Mouse (Mus musculus) CH12.LX (cell line): ENCODE measurements around the gene Selenoo. TPM values are rescaled to one million over a fixed set of nuclear protein-coding genes. Genes with fewer than 3 reads are reported as not detected.

Experiments
- DNase-seq: peaks from one replicate; pipeline ENCODE4 v3.0.0-alpha.2; 2013; ENCODE audit errors: extremely low read depth
- H3K27ac ChIP-seq: 2 replicates; pipeline ENCODE4 v1.5.1; 2012; ENCODE audit warnings: low read depth, mild to moderate bottlenecking, control low read depth, moderate library complexity; ENCODE audit not compliant: insufficient read depth
- H3K27me3 ChIP-seq: replicated peaks from 2 replicates; pipeline ENCODE3; 2012; ENCODE audit warnings: inconsistent platforms
- H3K36me3 ChIP-seq, 2 experiments: replicated peaks in 1 of 2; 2 replicates each; pipeline versions ENCODE3 to v1.6.1; 2012; ENCODE audit warnings: inconsistent platforms in 1 of 2, low read length in 1 of 2, mild to moderate bottlenecking in 1 of 2, mixed read lengths in 1 of 2, moderate library complexity in 1 of 2; ENCODE audit not compliant: control insufficient read depth in 1 of 2, insufficient read depth in 1 of 2
- H3K4me1 ChIP-seq, 2 experiments: 2 replicates each; pipeline ENCODE4 v1.6.1; 2012; ENCODE audit warnings: inconsistent platforms in 1 of 2, moderate library complexity in 1 of 2; ENCODE audit not compliant: insufficient read depth in 2 of 2, control insufficient read depth in 1 of 2
- H3K4me2 ChIP-seq: 2 replicates; pipeline ENCODE4 v1.6.1; 2012; ENCODE audit warnings: low read depth, mild to moderate bottlenecking, control low read depth; ENCODE audit not compliant: poor library complexity, insufficient read depth, severe bottlenecking
- H3K4me3 ChIP-seq, 3 experiments: fragments of 150-350 bp in 1 of 3; sonication (generic) in 1 of 3; replicated peaks in 1 of 3; 2 replicates each; pipeline versions ENCODE3 to v1.5.1; 2011 to 2012; ENCODE audit warnings: low read depth in 2 of 3, low read length in 2 of 3, mild to moderate bottlenecking in 2 of 3, moderate library complexity in 2 of 3, control low read depth in 1 of 3, improper control_type of control experiment in 1 of 3, inconsistent platforms in 1 of 3, mixed read lengths in 1 of 3; ENCODE audit not compliant: poor library complexity in 1 of 3
- H3K79me2 ChIP-seq: replicated peaks from 2 replicates; pipeline ENCODE4 v1.6.1; 2012; ENCODE audit warnings: mild to moderate bottlenecking, moderate library complexity; ENCODE audit not compliant: control insufficient read depth, poor library complexity, insufficient read depth, severe bottlenecking; ENCODE audit errors: extremely low read depth
- H3K9ac ChIP-seq: 2 replicates; pipeline ENCODE4 v1.6.1; 2012; ENCODE audit warnings: low read depth, mild to moderate bottlenecking, control low read depth, moderate library complexity; ENCODE audit not compliant: insufficient read depth
- H3K9me3 ChIP-seq: replicated peaks from 2 replicates; pipeline ENCODE3; 2012; ENCODE audit warnings: low read length, inconsistent platforms, mixed read lengths
- CTCF ChIP-seq, 2 experiments: IDR thresholded peaks in 1 of 2; conservative IDR thresholded peaks in 1 of 2; 2 replicates each; pipeline ENCODE4 v1.5.1; 2011 to 2012; ENCODE audit warnings: low read depth in 2 of 2, low read length in 2 of 2, improper control_type of control experiment in 1 of 2, inconsistent platforms in 1 of 2, mild to moderate bottlenecking in 1 of 2, moderate library complexity in 1 of 2
- HCFC1 ChIP-seq: IDR thresholded peaks from 2 replicates; pipeline ENCODE4 v1.6.1; 2012; ENCODE audit warnings: low read depth, mild to moderate bottlenecking, inconsistent platforms, low read length, improper control_type of control experiment
- IRF4 ChIP-seq: IDR thresholded peaks from 2 replicates; pipeline ENCODE4 v1.6.1; 2014; ENCODE audit warnings: low read depth, mild to moderate bottlenecking, inconsistent platforms, low read length, improper control_type of control experiment
- JUN ChIP-seq: IDR thresholded peaks from 2 replicates; pipeline ENCODE4 v1.6.1; 2011; ENCODE audit warnings: low read depth, mild to moderate bottlenecking, low read length, improper control_type of control experiment, moderate library complexity; ENCODE audit not compliant: insufficient read depth
- JUND ChIP-seq: conservative IDR thresholded peaks from 2 replicates; pipeline ENCODE4 v1.6.1; 2011; ENCODE audit warnings: low read depth, low read length, improper control_type of control experiment
- KAT2A ChIP-seq: IDR thresholded peaks from 2 replicates; pipeline ENCODE4 v1.6.1; 2012; ENCODE audit warnings: low read length, improper control_type of control experiment, inconsistent platforms; ENCODE audit not compliant: insufficient replicate concordance
- MAFK ChIP-seq: IDR thresholded peaks from 2 replicates; pipeline ENCODE4 v1.6.1; 2011; ENCODE audit warnings: low read length, improper control_type of control experiment; ENCODE audit not compliant: insufficient replicate concordance
- MAX ChIP-seq: IDR thresholded peaks from 2 replicates; pipeline ENCODE4 v1.6.1; 2011; ENCODE audit warnings: low read length, improper control_type of control experiment
- MAZ ChIP-seq: IDR thresholded peaks from 2 replicates; pipeline ENCODE4 v1.6.1; 2012; ENCODE audit warnings: low read depth, mild to moderate bottlenecking, inconsistent platforms, low read length, improper control_type of control experiment, moderate library complexity
- MEF2A ChIP-seq: IDR thresholded peaks from 2 replicates; pipeline ENCODE4 v1.6.1; 2014; ENCODE audit warnings: low read depth, mild to moderate bottlenecking, inconsistent platforms, low read length, improper control_type of control experiment, borderline replicate concordance
- MYC ChIP-seq: IDR thresholded peaks from 2 replicates; pipeline ENCODE4 v1.6.1; 2011; ENCODE audit warnings: low read depth, mild to moderate bottlenecking, improper control_type of control experiment, low read length
- POLR2AphosphoS2 ChIP-seq: IDR thresholded peaks from 2 replicates; pipeline ENCODE4 v1.6.1; 2011; ENCODE audit warnings: low read depth, low read length, improper control_type of control experiment
- RCOR1 ChIP-seq: conservative IDR thresholded peaks from 2 replicates; pipeline ENCODE4 v1.6.1; 2012; ENCODE audit warnings: low read depth, mild to moderate bottlenecking, inconsistent platforms, low read length, improper control_type of control experiment
- SMC3 ChIP-seq: IDR thresholded peaks from 2 replicates; pipeline ENCODE4 v1.6.1; 2011; ENCODE audit warnings: low read depth, low read length, improper control_type of control experiment
- TBP ChIP-seq: conservative IDR thresholded peaks from 2 replicates; pipeline ENCODE4 v1.6.1; 2011; ENCODE audit warnings: low read depth, low read length, improper control_type of control experiment
- UBTF ChIP-seq: IDR thresholded peaks from 2 replicates; pipeline ENCODE4 v1.6.1; 2012; ENCODE audit warnings: low read depth, mild to moderate bottlenecking, inconsistent platforms, low read length, improper control_type of control experiment, moderate library complexity
- USF2 ChIP-seq: conservative IDR thresholded peaks from 2 replicates; pipeline ENCODE4 v1.6.1; 2011; ENCODE audit warnings: low read depth, low read length, improper control_type of control experiment
- ZNF384 ChIP-seq: IDR thresholded peaks from 2 replicates; pipeline ENCODE4 v1.6.1; 2012; ENCODE audit warnings: low read depth, low read length, improper control_type of control experiment, inconsistent platforms
- dilution Hi-C: fragments of 300-500 bp; cut with MboI; formaldehyde crosslinking; loops from 2 replicates; pipeline ENCODE4 v1.14.3; 2020; ENCODE audit warnings: low sequenced_read_pairs; ENCODE audit not compliant: extremely low pct_unique_long_range_greater_than_20kb, extremely low pct_ligation_motif_present
- in situ Hi-C: fragments of 300-500 bp; cut with MboI; formaldehyde crosslinking; loops from 3 replicates; pipeline ENCODE4 v1.14.3; 2019; ENCODE audit warnings: low sequenced_read_pairs, low pct_ligation_motif_present, low pct_unique_long_range_greater_than_20kb, mixed read lengths
- polyA plus RNA-seq: library from polyadenylated mRNA; unstranded; fragments of >175 nt; gene quantifications from 2 replicates; pipeline ENCODE4 v1.2.1, GENCODE M21; 2012; ENCODE audit warnings: low read depth; ENCODE audit not compliant: insufficient read length
- total RNA-seq, 2 experiments: library from RNA; depleted of rRNA; stranded (reverse); fragments of 300-350 nt in 1 of 2; fragments of >200 nt in 1 of 2; gene quantifications; 2 replicates each; pipeline ENCODE4 v1.2.3; 2012 to 2014

The Selenoo gene
- total and polyA plus RNA-seq, 3 experiments: 3.7 to 11.7 (median 8.7) TPM

DNA sequence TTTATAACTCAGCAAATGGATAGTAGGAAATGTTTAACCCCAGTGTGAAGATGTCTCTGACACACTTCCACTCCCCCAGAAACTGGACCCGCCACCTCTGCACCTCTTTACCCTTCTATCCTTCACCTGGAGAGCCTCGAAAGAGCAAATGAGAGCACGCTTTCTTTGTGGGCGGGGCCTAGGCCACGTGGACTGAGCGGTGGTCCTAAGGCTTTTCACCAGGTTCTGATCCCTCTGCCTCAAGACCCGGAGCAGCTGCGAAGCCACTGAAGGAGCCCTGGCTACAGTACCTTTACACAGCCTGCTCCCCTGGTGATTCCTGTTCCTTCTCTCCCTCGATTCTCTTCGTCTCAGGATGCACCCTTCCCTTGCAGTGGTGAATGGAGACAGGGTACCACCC is 58.6 kb downstream of the Selenoo start:
- TF ChIP-seq USF2 (no peak), SMC3 (no peak), MAX (no peak), POLR2AphosphoS2 (no peak)
- in situ Hi-C loops: no loop called here
- H3K27me3 ChIP-seq: peaks cover 31% of the 10 kb centered on the region
- H3K36me3 ChIP-seq: peaks cover 7 to 27% of the 10 kb centered on the region in 2 experiments
- H3K4me3 ChIP-seq: no peak overlapping the region
- H3K4me2 ChIP-seq: no peak overlapping the region
- no peaks in the 10 kb centered on the region for H3K9me3 ChIP-seq
- H3K27ac ChIP-seq: no peak overlapping the region
- no peaks in the 10 kb centered on the region for H3K79me2 ChIP-seq
- H3K9ac ChIP-seq: no peak overlapping the region
- DNase-seq: no peak
- peaks cover 14 to 31% of the 10 kb centered on the region in 2 experiments for H3K4me1 ChIP-seq
- dilution Hi-C loops: no loop called here

DNA sequence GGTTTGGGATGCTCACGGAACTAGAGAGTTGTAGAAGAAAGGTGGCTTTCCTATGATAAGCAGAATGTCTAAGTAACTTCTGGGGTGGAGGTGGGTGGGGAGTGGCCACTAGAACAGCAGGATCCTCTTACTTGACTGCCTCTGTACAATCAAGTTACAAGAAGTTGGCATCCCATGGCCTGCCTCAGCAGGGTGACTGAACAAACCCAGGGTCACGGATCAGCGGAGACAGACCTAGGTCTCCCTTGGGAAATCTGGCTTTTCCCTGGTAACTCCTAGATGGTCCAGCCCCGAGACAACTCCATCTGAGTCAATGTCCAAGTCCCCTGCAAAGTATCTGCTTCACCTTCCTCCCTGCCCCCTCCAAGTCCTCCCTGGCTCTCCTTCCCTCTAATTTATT is 59.0 kb downstream of the Selenoo start:
- DNase-seq: no peak
- TF ChIP-seq MAZ: no peak
- no peak for TF ChIP-seq CTCF (conservative IDR thresholded peaks at IDR 0.05 in 1 of 2, IDR thresholded peaks at IDR 0.05 in 1 of 2; ENCODE audit: low read depth in 2 of 2, low read length in 2 of 2)
- no peak for TF ChIP-seq HCFC1
- no peak for TF ChIP-seq MAFK
- no peak for TF ChIP-seq KAT2A
- no peak for TF ChIP-seq RCOR1
- no peak for TF ChIP-seq SMC3
- TF ChIP-seq ZNF384: no peak
- no peak for TF ChIP-seq IRF4
- no peak for TF ChIP-seq UBTF
- TF ChIP-seq MEF2A: no peak
- no peak for TF ChIP-seq JUND
- no peak for TF ChIP-seq TBP
- TF ChIP-seq JUN: no peak
- no peak for TF ChIP-seq POLR2AphosphoS2
- no peak for TF ChIP-seq MYC
- Histone ChIP-seq H3K79me2 (no peaks in the 10 kb centered on the region), H3K4me3 (no peak overlapping the region), H3K4me2 (no peak overlapping the region), H3K9ac (no peak overlapping the region), H3K27ac (no peak overlapping the region), H3K27me3 (peaks cover 32% of the 10 kb centered on the region), H3K4me1 (peaks cover 14 to 30% of the 10 kb centered on the region in 2 experiments), H3K9me3 (no peaks in the 10 kb centered on the region), H3K36me3 (peaks cover 7 to 27% of the 10 kb centered on the region in 2 experiments)
- in situ Hi-C loops: no loop called here
- dilution Hi-C loops: no loop called here
